Mouse (Mus musculus) layer of hippocampus, postnatal 25 days (tissue): Measurements from ENCODE around the gene Calr. TPM values are rescaled to one million over a fixed set of nuclear protein-coding genes. Genes with fewer than 3 reads are reported as not detected.
A peak's percentile ranks its signal among the peaks of the same experiment; 100 is the strongest.

ENCODE experiments used
- DNase-seq, 2 experiments: peaks; one replicate each; pipeline ENCODE4 v3.0.0; 2022; ENCODE audit warnings: mixed read lengths in 2 of 2, low spot score in 1 of 2; ENCODE audit errors: extremely low spot score in 1 of 2
- total RNA-seq, 2 experiments: library from RNA; stranded (reverse); gene quantifications; 2 replicates each; pipeline ENCODE4 v1.2.3; 2021

Calr gene
- total RNA-seq: 100 to 1,000 TPM; 473 to 552 TPM

GRCm38 (mm10) chr8:84846722-84847572, at the start of gene Calr:
Gene Calr (minus strand): TSS chr8:84846934.
- peak; percentile 95 to 97 for DNase-seq

GRCm38 (mm10) chr8:84895963-84896362, 49.2 kb upstream of the Calr start:
- no peak for DNase-seq

- peak; percentile 69 for DNase-seq
Measured at GRCm38 (mm10) chr8:84893709-84894134, 47.0 kb upstream of the Calr start, which contains the start of gene Gcdh. Gene Gcdh (minus strand): TSS chr8:84893921.

- no peak for DNase-seq
Measured at GRCm38 (mm10) chr8:84892993-84893708, 46.4 kb upstream of the Calr start.

- no peak for DNase-seq
Measured at GRCm38 (mm10) chr8:84889141-84889540, 42.4 kb upstream of the Calr start.

- DNase-seq: no peak
Measured at GRCm38 (mm10) chr8:84888280-84888679, 41.5 kb upstream of the Calr start.

GRCm38 (mm10) chr8:84884728-84885127, 38.0 kb upstream of the Calr start:
- no peak for DNase-seq

GRCm38 (mm10) chr8:84878915-84879314, 32.2 kb upstream of the Calr start:
- no peak for DNase-seq

GRCm38 (mm10) chr8:84877297-84878035, 30.7 kb upstream of the Calr start:
- no peak for DNase-seq

GRCm38 (mm10) chr8:84874339-84874738, 27.6 kb upstream of the Calr start:
- DNase-seq: no peak

- DNase-seq: no peak
Measured at GRCm38 (mm10) chr8:84873016-84873415, 26.3 kb upstream of the Calr start.

GRCm38 (mm10) chr8:84872309-84872965, 25.7 kb upstream of the Calr start:
- DNase-seq: no peak

- peak; percentile 47 to 51 for DNase-seq
Measured at GRCm38 (mm10) chr8:84871376-84872308, 24.9 kb upstream of the Calr start, which contains the start of gene Syce2. Gene Syce2 (plus strand): TSS chr8:84872111.

- DNase-seq: peak; percentile 88 to 89
Measured at GRCm38 (mm10) chr8:84856864-84857441, 10.2 kb upstream of the Calr start, which contains the start of gene Farsa. Gene Farsa (plus strand): TSS chr8:84856989.

- no peak for DNase-seq
Measured at GRCm38 (mm10) chr8:84856434-84856833, 9.7 kb upstream of the Calr start.

GRCm38 (mm10) chr8:84847684-84848435, 1.1 kb upstream of the Calr start:
- DNase-seq: no peak

- no peak for DNase-seq
Measured at GRCm38 (mm10) chr8:84846094-84846721, 526 bp downstream of the Calr start.
